Mouse (Mus musculus): Measurements from ENCODE around the gene Sh3bgrl. TPM values are rescaled to one million over a fixed set of nuclear protein-coding genes. Genes with fewer than 3 reads are reported as not detected.

Sh3bgrl gene
- total RNA-seq, 1 experiment from 2014 or later: 132 TPM

Other genes starting within 250 kb of the Sh3bgrl start
- gene Hmgn5, start 82.0 kb upstream of the Sh3bgrl start, total RNA-seq (2021): 19.9 and 22.8 TPM in 2 replicates
- 0.30 TPM in 1 of 2 replicates, not detected in the other for gene Gm6377, start 101.4 kb downstream of the Sh3bgrl start, total RNA-seq (2021)

Measured in adrenal gland, postnatal 14 days (tissue).